ENCODE assay signal across 8 mouse cellular contexts in the genomic region with DNA sequence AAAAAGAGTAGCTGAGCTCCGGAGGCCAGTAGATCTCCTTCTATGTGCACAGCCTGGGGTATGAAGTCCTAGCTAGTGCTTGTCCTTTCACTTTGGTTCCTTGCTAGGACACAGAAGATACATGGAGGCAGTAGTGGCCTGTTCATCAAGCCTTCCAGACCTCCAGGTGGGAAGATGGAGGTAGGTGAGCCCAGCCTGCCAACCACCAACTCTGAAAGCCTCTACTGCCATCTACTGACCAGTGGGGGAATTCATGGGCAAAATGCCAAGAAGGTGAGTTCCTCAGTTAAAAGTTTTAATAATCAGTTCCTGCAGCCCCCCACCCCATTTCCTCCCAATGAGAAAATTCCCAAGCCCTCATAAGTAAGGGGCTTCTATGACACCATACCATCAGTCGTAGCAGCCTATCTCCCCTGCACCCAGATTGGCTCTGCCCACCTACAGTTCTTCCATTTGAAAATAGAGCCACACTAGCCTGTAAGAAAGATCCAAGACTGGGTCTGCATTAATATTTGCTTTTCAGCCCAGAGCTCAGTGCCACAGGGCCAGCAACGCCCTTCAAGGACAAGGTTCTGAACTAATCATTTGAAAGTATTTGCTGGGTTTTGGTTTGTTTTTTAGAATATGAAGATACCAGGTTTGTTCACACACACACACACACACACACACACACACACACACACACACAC.
DNase-seq lines count a peak whose midpoint lies in the region; ATAC-seq and TF ChIP-seq lines count a peak whose summit lies in the region.

No protein-coding gene starts in this region.

- H3K4me2 ChIP-seq in forebrain, embryonic 14.5 days (ENCODE audit: low read length) = no peak overlapping the region

- no peaks in the 10 kb centered on the region for H3K4me1 ChIP-seq in cerebellum, adult 2 months (ENCODE audit: control insufficient read depth, insufficient read depth, low read length)
- H3K4me1 ChIP-seq in forebrain, embryonic 14.5 days (ENCODE audit: control insufficient read depth, insufficient read depth, low read length) = no peaks in the 10 kb centered on the region

- 85% methylated on average over 3 of the region's 3 CpGs for WGBS in cerebellum, adult 2 months
- 70% methylated on average over 3 of the region's 3 CpGs for WGBS in forebrain, embryonic 14.5 days

- no peak overlapping the region for H3K27ac ChIP-seq in cerebellum, adult 2 months (ENCODE audit: insufficient read depth, low read length)
- H3K27ac ChIP-seq in forebrain, embryonic 14.5 days (ENCODE audit: low read depth, low read length) = no peak overlapping the region
- H3K27ac ChIP-seq in layer of hippocampus, adult 2 months = no peak overlapping the region

- no peak overlapping the region for H3K9ac ChIP-seq in forebrain, embryonic 14.5 days (ENCODE audit: low read length)

- ATAC-seq in forebrain, embryonic 14.5 days = no peak

- TF ChIP-seq CTCF in cerebellum, adult 2 months (IDR thresholded peaks at IDR 0.05; ENCODE audit: borderline replicate concordance, insufficient read depth, low read depth, low read length) = peak; percentile 38; the same call in 1 of the 2 replicates
- peak; percentile 83 for TF ChIP-seq CTCF in layer of hippocampus, adult 2 months (conservative IDR thresholded peaks at IDR 0.05)

- DNase-seq in cerebellum, adult 2 months = peak in 1 of 2 experiments; percentile 24
- DNase-seq in cerebellum, adult 11-12 months = no peak
- peak; percentile 39 for DNase-seq in urinary bladder, postnatal 25 days (ENCODE audit: low spot score)
- DNase-seq in urinary bladder, postnatal 10 days (ENCODE audit: low spot score) = no peak
- DNase-seq in forebrain, embryonic 14.5 days (ENCODE audit: low spot score) = peak; percentile 49
- DNase-seq in layer of hippocampus, adult 2 months (ENCODE audit: low spot score in 2 of 2) = peak; percentile 11 to 35
- DNase-seq in lung, postnatal 10 days = peak; percentile 59
- peak; percentile 59 to 73 for DNase-seq in spleen, postnatal 10 days (ENCODE audit: low spot score in 2 of 2)

- no peak for TF ChIP-seq POLR2A in cerebellum, adult 2 months (IDR thresholded peaks at IDR 0.05; ENCODE audit: borderline replicate concordance, insufficient read depth, low read length)

- H3K27me3 ChIP-seq in cerebellum, adult 2 months (ENCODE audit: control insufficient read depth, insufficient read depth, low read length) = no peaks in the 10 kb centered on the region
- no peaks in the 10 kb centered on the region for H3K27me3 ChIP-seq in forebrain, embryonic 14.5 days (replicated peaks; ENCODE audit: control insufficient read depth, insufficient read depth, low read length)

- no peaks in the 10 kb centered on the region for H3K36me3 ChIP-seq in forebrain, embryonic 14.5 days (ENCODE audit: control insufficient read depth, insufficient read depth, low read length)

- no peaks in the 10 kb centered on the region for H3K9me3 ChIP-seq in forebrain, embryonic 14.5 days (replicated peaks; ENCODE audit: control insufficient read depth, low read length)

- no peak overlapping the region for H3K4me3 ChIP-seq in cerebellum, adult 2 months (replicated peaks; ENCODE audit: insufficient read depth, low read depth, low read length)
- H3K4me3 ChIP-seq in forebrain, embryonic 14.5 days (ENCODE audit: low read depth, low read length) = no peak overlapping the region
- no peak overlapping the region for H3K4me3 ChIP-seq in layer of hippocampus, adult 2 months

Comparison
In these comparisons a context has a peak if more than half of its experiments do, and no peak if none do; other contexts are left out.
1. DNase-seq: peak in urinary bladder, postnatal 25 days (single experiment), forebrain, embryonic 14.5 days (single experiment), layer of hippocampus, adult 2 months (2 of 2), lung, postnatal 10 days (single experiment) and spleen, postnatal 10 days (2 of 2); none in cerebellum, adult 11-12 months (single experiment) and urinary bladder, postnatal 10 days (single experiment).